Mouse (Mus musculus) neural tube, embryonic 14.5 days (tissue): ENCODE measurements around the gene Rbbp4. TPM values are rescaled to one million over a fixed set of nuclear protein-coding genes. Genes with fewer than 3 reads are reported as not detected.

ENCODE experiments used
- ATAC-seq: fragments of 200-750 bp; cut with Nextera tagmentation; 2 replicates; pipeline ENCODE4 v1.8.0; 2017; ENCODE audit warnings: low read depth, mild to moderate bottlenecking, moderate TSS enrichment, moderate library complexity
- H3K27ac ChIP-seq: fragments of 300-500 bp; sonication (generic); 2 replicates; pipeline ENCODE4 v1.5.1; 2014; ENCODE audit warnings: low read depth, mild to moderate bottlenecking, control low read depth, low read length, moderate library complexity, mixed read lengths
- H3K27me3 ChIP-seq: fragments of 300-500 bp; sonication (generic); 2 replicates; pipeline ENCODE4 v1.6.1; 2014; ENCODE audit warnings: low read length; ENCODE audit not compliant: control insufficient read depth, insufficient read depth
- H3K36me3 ChIP-seq: fragments of 300-500 bp; sonication (generic); 2 replicates; pipeline ENCODE4 v1.6.1; 2014; ENCODE audit warnings: low read length, mixed read lengths; ENCODE audit not compliant: control insufficient read depth, insufficient read depth
- H3K4me1 ChIP-seq: fragments of 300-500 bp; sonication (generic); 2 replicates; pipeline ENCODE4 v1.6.1; 2014; ENCODE audit warnings: low read length; ENCODE audit not compliant: control insufficient read depth, insufficient read depth
- H3K4me2 ChIP-seq: fragments of 300-500 bp; sonication (generic); 2 replicates; pipeline ENCODE4 v1.6.1; 2014; ENCODE audit warnings: mild to moderate bottlenecking, low read depth, low read length, control low read depth
- H3K4me3 ChIP-seq: fragments of 300-500 bp; sonication (generic); 2 replicates; pipeline ENCODE4 v1.5.1; 2014; ENCODE audit warnings: low read depth, low read length, control low read depth, mixed read lengths
- H3K9ac ChIP-seq: fragments of 300-500 bp; sonication (generic); replicated peaks from 2 replicates; pipeline ENCODE4 v1.6.1; 2014; ENCODE audit warnings: low read depth, mild to moderate bottlenecking, control low read depth, low read length, mixed read lengths
- H3K9me3 ChIP-seq: fragments of 300-500 bp; sonication (generic); 2 replicates; pipeline ENCODE4 v1.6.1; 2016; ENCODE audit warnings: low read length; ENCODE audit not compliant: control insufficient read depth
- WGBS: fragments of 180-500 bp; shearing (Covaris S2); extraction: QIAGEN DNeasy Blood & Tissue Kit; methylation state at CpG from one replicate; pipeline ENCODE4 v1.1.7; 2014; 5-methylcytosine and 5-hydroxymethylcytosine counted together
- polyA plus RNA-seq: library from polyadenylated mRNA; unstranded; fragments of >200 nt; fragmentation: Nextera tagmentation; extraction: Ambion mirVana; gene quantifications from 2 replicates; pipeline ENCODE4 v1.2.1, GENCODE M21; 2014

Rbbp4 gene
- polyA plus RNA-seq, 1 experiment from 2014 or later: 231 TPM

GRCm38 (mm10) chr4:129320876-129321275 lies 14.3 kb downstream of the Rbbp4 start:
- Histone ChIP-seq H3K4me1 (no peaks in the 10 kb centered on the region), H3K4me2 (no peak overlapping the region), H3K9ac (no peak overlapping the region), H3K9me3 (no peaks in the 10 kb centered on the region), H3K27me3 (no peaks in the 10 kb centered on the region), H3K36me3 (peaks cover 52% of the 10 kb centered on the region), H3K4me3 (no peak overlapping the region), H3K27ac (no peak overlapping the region)
- no peak for ATAC-seq
- WGBS: 98% methylated on average over 1 of the region's 1 CpGs

- Histone ChIP-seq H3K36me3 (peaks cover 56% of the 10 kb centered on the region), H3K4me1 (no peaks in the 10 kb centered on the region), H3K27me3 (no peaks in the 10 kb centered on the region), H3K9me3 (no peaks in the 10 kb centered on the region), H3K27ac (no peak overlapping the region), H3K4me2 (no peak overlapping the region), H3K4me3 (no peak overlapping the region), H3K9ac (no peak overlapping the region)
- 80% methylated on average over 3 of the region's 3 CpGs for WGBS
- ATAC-seq: no peak
Observed at GRCm38 (mm10) chr4:129313886-129314285, 21.3 kb downstream of the Rbbp4 start.

- Histone ChIP-seq H3K4me1 (no peaks in the 10 kb centered on the region), H3K27me3 (no peaks in the 10 kb centered on the region), H3K27ac (no peak overlapping the region), H3K9me3 (no peaks in the 10 kb centered on the region), H3K9ac (no peak overlapping the region), H3K4me3 (no peak overlapping the region), H3K36me3 (peaks cover 33% of the 10 kb centered on the region), H3K4me2 (no peak overlapping the region)
- no peak for ATAC-seq
- whole genome bisulfite sequencing: 88% methylated on average over 1 of the region's 1 CpGs
Observed at GRCm38 (mm10) chr4:129307936-129308335, 27.2 kb downstream of the Rbbp4 start.

- H3K4me3 ChIP-seq: no peak overlapping the region
- no peak overlapping the region for H3K27ac ChIP-seq
- H3K4me2 ChIP-seq: no peak overlapping the region
- no peaks in the 10 kb centered on the region for H3K9me3 ChIP-seq
- no peak overlapping the region for H3K9ac ChIP-seq
- WGBS: 75% methylated on average over 1 of the region's 1 CpGs
- H3K36me3 ChIP-seq: peaks cover 21% of the 10 kb centered on the region; the same call in 1 of the 2 replicates
- ATAC-seq: no peak
- no peaks in the 10 kb centered on the region for H3K27me3 ChIP-seq
- no peaks in the 10 kb centered on the region for H3K4me1 ChIP-seq
Observed at GRCm38 (mm10) chr4:129304306-129304705, 30.9 kb downstream of the Rbbp4 start.

GRCm38 (mm10) chr4:129303816-129304215 lies 31.4 kb downstream of the Rbbp4 start:
- Histone ChIP-seq H3K4me3 (no peak overlapping the region), H3K27me3 (no peaks in the 10 kb centered on the region), H3K4me2 (no peak overlapping the region), H3K27ac (no peak overlapping the region), H3K9ac (no peak overlapping the region), H3K4me1 (no peaks in the 10 kb centered on the region), H3K9me3 (no peaks in the 10 kb centered on the region), H3K36me3 (peaks cover 17% of the 10 kb centered on the region; the same call in 1 of the 2 replicates)
- 89% methylated on average over 9 of the region's 9 CpGs for WGBS
- no peak for ATAC-seq

- ATAC-seq: no peak
- Histone ChIP-seq H3K4me3 (no peak overlapping the region), H3K9me3 (no peaks in the 10 kb centered on the region), H3K27me3 (no peaks in the 10 kb centered on the region), H3K9ac (no peak overlapping the region), H3K27ac (no peak overlapping the region), H3K36me3 (peaks cover 14% of the 10 kb centered on the region; the same call in 1 of the 2 replicates), H3K4me1 (no peaks in the 10 kb centered on the region), H3K4me2 (no peak overlapping the region)
- WGBS: 69% methylated on average over 5 of the region's 5 CpGs
Observed at GRCm38 (mm10) chr4:129303401-129303800, 31.8 kb downstream of the Rbbp4 start.

- Histone ChIP-seq H3K4me1 (no peaks in the 10 kb centered on the region), H3K27me3 (no peaks in the 10 kb centered on the region), H3K4me2 (no peak overlapping the region), H3K4me3 (no peak overlapping the region), H3K27ac (no peak overlapping the region), H3K9ac (no peak overlapping the region), H3K36me3 (no peaks in the 10 kb centered on the region), H3K9me3 (no peaks in the 10 kb centered on the region)
- 52% methylated on average over 10 of the region's 10 CpGs for WGBS
- ATAC-seq: no peak
Observed at GRCm38 (mm10) chr4:129299121-129299520, 36.0 kb downstream of the Rbbp4 start.

- Histone ChIP-seq H3K4me1 (no peaks in the 10 kb centered on the region), H3K9me3 (no peaks in the 10 kb centered on the region), H3K27ac (no peak overlapping the region), H3K4me3 (no peak overlapping the region), H3K36me3 (no peaks in the 10 kb centered on the region), H3K4me2 (no peak overlapping the region), H3K27me3 (no peaks in the 10 kb centered on the region), H3K9ac (no peak overlapping the region)
- no peak for ATAC-seq
- 93% methylated on average over 4 of the region's 4 CpGs for WGBS
Observed at GRCm38 (mm10) chr4:129297724-129298123, 37.4 kb downstream of the Rbbp4 start.

- ATAC-seq: no peak
- Histone ChIP-seq H3K4me3 (no peak overlapping the region), H3K27ac (no peak overlapping the region), H3K9me3 (no peaks in the 10 kb centered on the region), H3K9ac (no peak overlapping the region), H3K4me1 (no peaks in the 10 kb centered on the region), H3K4me2 (no peak overlapping the region), H3K27me3 (no peaks in the 10 kb centered on the region), H3K36me3 (no peaks in the 10 kb centered on the region)
- 89% methylated on average over 7 of the region's 7 CpGs for WGBS
Observed at GRCm38 (mm10) chr4:129296066-129296465, 39.1 kb downstream of the Rbbp4 start.

- no peak overlapping the region for H3K27ac ChIP-seq
- ATAC-seq: no peak
- no peaks in the 10 kb centered on the region for H3K27me3 ChIP-seq
- H3K9me3 ChIP-seq: no peaks in the 10 kb centered on the region
- no peaks in the 10 kb centered on the region for H3K4me1 ChIP-seq
- H3K36me3 ChIP-seq: no peaks in the 10 kb centered on the region
- H3K4me2 ChIP-seq: no peak overlapping the region
- no peak overlapping the region for H3K9ac ChIP-seq
- no peak overlapping the region for H3K4me3 ChIP-seq
- 97% methylated on average over 2 of the region's 2 CpGs for WGBS
Observed at GRCm38 (mm10) chr4:129295188-129295587, 40.0 kb downstream of the Rbbp4 start.
